Mouse (Mus musculus) lung, postnatal 36 days (tissue): ENCODE measurements at regions not wholly inside any gene's neighbourhood (a gene's known extent, or its start where the extent isn't known, plus 50 kb on each side); places are given as distances from the start of the nearest gene placed in this dataset.

Experiments used
- DNase-seq: peaks from one replicate; pipeline ENCODE4 v3.0.0; 2022; ENCODE audit warnings: mixed read lengths

- no peak for DNase-seq
These were observed 437.3 kb downstream of the Matn1 start for GRCm38 (mm10) chr4:131381529-131381928.

- DNase-seq = no peak
These were observed 439.7 kb downstream of the Matn1 start for GRCm38 (mm10) chr4:131383862-131384261.

- no peak for DNase-seq
These were observed 442.8 kb downstream of the Matn1 start for GRCm38 (mm10) chr4:131386961-131387360.

- no peak for DNase-seq
These were observed 446.8 kb downstream of the Ptpru start for GRCm38 (mm10) chr4:131391119-131391923.

- no peak for DNase-seq
These were observed 446.2 kb downstream of the Ptpru start for GRCm38 (mm10) chr4:131391924-131392297.

- DNase-seq = no peak
These were observed 445.6 kb downstream of the Ptpru start for GRCm38 (mm10) chr4:131392478-131392877.

- DNase-seq = no peak
These were observed 441.8 kb downstream of the Ptpru start for GRCm38 (mm10) chr4:131396226-131396840.

GRCm38 (mm10) chr4:131397161-131397560, 440.9 kb downstream of the Ptpru start:
- no peak for DNase-seq

GRCm38 (mm10) chr4:131400756-131401155, 437.3 kb downstream of the Ptpru start:
- DNase-seq = peak; percentile 62

- no peak for DNase-seq
These were observed 436.8 kb downstream of the Ptpru start for GRCm38 (mm10) chr4:131401255-131401654.

GRCm38 (mm10) chr4:131405376-131406017, 432.6 kb downstream of the Ptpru start:
- DNase-seq = no peak

- no peak for DNase-seq
These were observed 430.6 kb downstream of the Ptpru start for GRCm38 (mm10) chr4:131407464-131407863.

- DNase-seq = no peak
These were observed 429.4 kb downstream of the Ptpru start for GRCm38 (mm10) chr4:131408644-131409043.

- peak; percentile 51 for DNase-seq
These were observed 428.3 kb downstream of the Ptpru start for GRCm38 (mm10) chr4:131409805-131410204.

- DNase-seq = no peak
These were observed 426.2 kb downstream of the Ptpru start for GRCm38 (mm10) chr4:131411936-131412335.

- no peak for DNase-seq
These were observed 424.7 kb downstream of the Ptpru start for GRCm38 (mm10) chr4:131413380-131413779.

GRCm38 (mm10) chr4:131415453-131415852, 422.6 kb downstream of the Ptpru start:
- no peak for DNase-seq

GRCm38 (mm10) chr4:131416209-131416608, 421.9 kb downstream of the Ptpru start:
- DNase-seq = no peak

GRCm38 (mm10) chr4:131417159-131417748, 420.8 kb downstream of the Ptpru start:
- no peak for DNase-seq

GRCm38 (mm10) chr4:131425311-131425710, 412.8 kb downstream of the Ptpru start:
- DNase-seq = no peak

- DNase-seq = no peak
These were observed 410.2 kb downstream of the Ptpru start for GRCm38 (mm10) chr4:131427871-131428270.

GRCm38 (mm10) chr4:131429356-131429755, 408.7 kb downstream of the Ptpru start:
- DNase-seq = no peak

- DNase-seq = no peak
These were observed 407.7 kb downstream of the Ptpru start for GRCm38 (mm10) chr4:131430420-131430819.

- DNase-seq = peak; percentile 66
These were observed 406.9 kb downstream of the Ptpru start for GRCm38 (mm10) chr4:131431188-131431587.
